Mouse (Mus musculus): ENCODE measurements around the gene Fgf2. TPM values are rescaled to one million over a fixed set of nuclear protein-coding genes. Genes with fewer than 3 reads are reported as not detected.
A peak's percentile ranks its signal among the peaks of the same experiment; 100 is the strongest.

Gene Fgf2
- total and polyA plus RNA-seq, 3 experiments = 0.95 to 6.8 (median 3.9) TPM

- no peaks in the 10 kb centered on the region for H3K36me3 ChIP-seq (replicated peaks)
- peaks cover 65% of the 10 kb centered on the region for H3K4me1 ChIP-seq (ENCODE audit: insufficient read depth, low read depth, low read length)
- H3K27me3 ChIP-seq (ENCODE audit: insufficient read depth, low read length) = no peaks in the 10 kb centered on the region
- TF ChIP-seq GATA2 (IDR thresholded peaks at IDR 0.05; ENCODE audit: borderline replicate concordance, low read depth, low read length) (no peak), GATA1 (IDR thresholded peaks at IDR 0.05; ENCODE audit: borderline replicate concordance, low read length) (no peak), POLR2AphosphoS5 (IDR thresholded peaks at IDR 0.05; ENCODE audit: insufficient replicate concordance, low read depth, low read length) (no peak), TAL1 (conservative IDR thresholded peaks at IDR 0.05; ENCODE audit: low read depth, low read length) (no peak)
- H3K4me3 ChIP-seq (ENCODE audit: low read depth, low read length) = no peak overlapping the region
- no peaks in the 10 kb centered on the region for H3K9me3 ChIP-seq (replicated peaks)
- DNase-seq (ENCODE audit: low spot score) (no peak), ATAC-seq (ENCODE audit: extremely low read depth, insufficient number of reproducible peaks, low FRiP score, poor library complexity, severe bottlenecking) (no peak)
Measured at GRCm38 (mm10) chr3:37328489-37328888, 19.7 kb upstream of the Fgf2 start.

DNA sequence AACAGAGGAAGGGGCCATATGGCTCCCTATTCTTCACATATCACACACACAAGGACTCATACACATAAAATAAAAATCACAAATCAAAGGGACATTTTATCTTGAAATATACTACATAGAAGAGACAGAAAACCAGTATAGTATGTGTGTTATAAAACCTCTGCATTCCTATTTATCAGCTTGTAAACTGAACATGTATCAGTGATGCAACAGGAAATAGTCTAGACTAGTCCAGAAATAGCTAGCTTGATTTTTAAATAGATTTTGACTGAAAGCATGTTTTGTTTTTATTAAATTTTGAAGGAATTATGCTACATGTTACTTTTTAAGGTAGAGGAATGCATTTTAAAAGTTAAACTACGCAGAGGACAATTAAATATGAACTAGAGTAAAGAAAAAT, 18.2 kb upstream of the Fgf2 start:
- Histone ChIP-seq H3K9me3 (replicated peaks) (no peaks in the 10 kb centered on the region), H3K4me1 (ENCODE audit: insufficient read depth, low read depth, low read length) (peaks cover 65% of the 10 kb centered on the region), H3K27me3 (ENCODE audit: insufficient read depth, low read length) (no peaks in the 10 kb centered on the region), H3K36me3 (replicated peaks) (no peaks in the 10 kb centered on the region), H3K4me3 (ENCODE audit: low read depth, low read length) (no peak overlapping the region)
- no peak for TF ChIP-seq POLR2AphosphoS5 (IDR thresholded peaks at IDR 0.05; ENCODE audit: insufficient replicate concordance, low read depth, low read length)
- no peak for DNase-seq (ENCODE audit: low spot score)
- no peak for ATAC-seq (ENCODE audit: extremely low read depth, insufficient number of reproducible peaks, low FRiP score, poor library complexity, severe bottlenecking)

DNA sequence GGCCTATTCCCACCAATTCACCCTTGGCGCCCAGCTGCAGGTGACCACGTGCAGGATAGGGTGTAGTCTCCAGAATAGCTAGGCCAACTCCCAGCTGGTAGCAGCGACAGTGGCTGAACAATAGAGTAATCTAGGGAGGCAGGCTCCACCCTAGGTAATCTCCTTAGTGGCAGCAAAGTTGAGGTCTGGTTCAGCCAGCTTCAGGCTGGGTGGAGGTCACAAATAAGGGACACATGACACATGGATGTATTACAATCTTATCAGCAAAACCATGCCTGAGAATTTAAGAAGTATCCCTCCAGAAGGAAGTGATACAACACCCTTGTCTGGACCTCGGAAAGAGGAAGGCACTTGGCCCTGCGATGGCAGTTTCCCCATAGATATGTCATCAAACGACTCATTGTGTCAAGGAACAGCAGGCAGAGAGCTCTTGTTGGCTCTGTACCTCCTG, 16.1 kb upstream of the Fgf2 start:
- Histone ChIP-seq H3K4me3 (ENCODE audit: low read depth, low read length) (no peak overlapping the region; the same call in 1 of the 2 replicates), H3K36me3 (replicated peaks) (no peaks in the 10 kb centered on the region), H3K9me3 (replicated peaks) (no peaks in the 10 kb centered on the region), H3K4me1 (ENCODE audit: insufficient read depth, low read depth, low read length) (peaks cover 51% of the 10 kb centered on the region), H3K27me3 (ENCODE audit: insufficient read depth, low read length) (no peaks in the 10 kb centered on the region)
- DNase-seq (ENCODE audit: low spot score) (peak; percentile 53), ATAC-seq (ENCODE audit: extremely low read depth, insufficient number of reproducible peaks, low FRiP score, poor library complexity, severe bottlenecking) (peak; percentile 98)
- peak; percentile 80 for TF ChIP-seq TAL1 (conservative IDR thresholded peaks at IDR 0.05; ENCODE audit: low read depth, low read length)
- no peak for TF ChIP-seq GATA1 (IDR thresholded peaks at IDR 0.05; ENCODE audit: borderline replicate concordance, low read length)
- no peak for TF ChIP-seq POLR2AphosphoS5 (IDR thresholded peaks at IDR 0.05; ENCODE audit: insufficient replicate concordance, low read depth, low read length)
- no peak for TF ChIP-seq GATA2 (IDR thresholded peaks at IDR 0.05; ENCODE audit: borderline replicate concordance, low read depth, low read length)

GRCm38 (mm10) chr3:37334053-37334452, 14.1 kb upstream of the Fgf2 start:
- no peak overlapping the region for H3K4me3 ChIP-seq (ENCODE audit: low read depth, low read length)
- ATAC-seq (ENCODE audit: extremely low read depth, insufficient number of reproducible peaks, low FRiP score, poor library complexity, severe bottlenecking) = no peak
- no peaks in the 10 kb centered on the region for H3K27me3 ChIP-seq (ENCODE audit: insufficient read depth, low read length)
- H3K36me3 ChIP-seq (replicated peaks) = no peaks in the 10 kb centered on the region
- H3K9me3 ChIP-seq (replicated peaks) = no peaks in the 10 kb centered on the region
- peaks cover 38% of the 10 kb centered on the region for H3K4me1 ChIP-seq (ENCODE audit: insufficient read depth, low read depth, low read length)
- no peak for TF ChIP-seq GATA2 (IDR thresholded peaks at IDR 0.05; ENCODE audit: borderline replicate concordance, low read depth, low read length)
- TF ChIP-seq POLR2AphosphoS5 (IDR thresholded peaks at IDR 0.05; ENCODE audit: insufficient replicate concordance, low read depth, low read length) = no peak
- no peak for TF ChIP-seq GATA1 (IDR thresholded peaks at IDR 0.05; ENCODE audit: borderline replicate concordance, low read length)
- TF ChIP-seq TAL1 (conservative IDR thresholded peaks at IDR 0.05; ENCODE audit: low read depth, low read length) = no peak
- no peak for TF ChIP-seq CTCF (IDR thresholded peaks at IDR 0.05; ENCODE audit: low read depth, low read length)
- no peak for DNase-seq (ENCODE audit: low spot score)

DNA sequence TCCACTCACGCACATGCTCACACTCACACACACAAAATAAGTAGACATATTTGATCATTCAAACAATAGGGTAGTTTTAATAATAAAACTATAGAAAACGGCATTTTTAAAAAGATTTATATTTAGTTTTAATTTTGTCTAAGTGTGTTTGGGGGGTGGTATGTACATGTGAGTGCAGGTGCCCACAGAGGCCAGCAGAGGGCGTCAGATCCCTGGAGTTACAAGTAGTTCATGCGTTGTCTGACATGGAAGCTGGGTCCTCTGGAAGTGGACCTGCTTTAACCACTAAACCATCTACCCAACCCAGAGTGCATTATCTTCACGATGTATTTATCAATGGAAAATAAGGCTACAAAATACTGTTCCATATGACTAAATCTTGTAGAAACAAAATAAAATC, 7.0 kb upstream of the Fgf2 start:
- ATAC-seq (ENCODE audit: extremely low read depth, insufficient number of reproducible peaks, low FRiP score, poor library complexity, severe bottlenecking) = no peak

GRCm38 (mm10) chr3:37342811-37343210, 5.3 kb upstream of the Fgf2 start:
- ATAC-seq (ENCODE audit: extremely low read depth, insufficient number of reproducible peaks, low FRiP score, poor library complexity, severe bottlenecking) (no peak), DNase-seq (ENCODE audit: low spot score) (no peak)
- no peak for TF ChIP-seq GATA1 (IDR thresholded peaks at IDR 0.05; ENCODE audit: borderline replicate concordance, low read length)
- H3K4me3 ChIP-seq (ENCODE audit: low read depth, low read length) = no peak overlapping the region
- peaks cover 4% of the 10 kb centered on the region; the same call in 1 of the 2 replicates for H3K27me3 ChIP-seq (ENCODE audit: insufficient read depth, low read length)
- no peaks in the 10 kb centered on the region for H3K9me3 ChIP-seq (replicated peaks)
- no peaks in the 10 kb centered on the region for H3K36me3 ChIP-seq (replicated peaks)
- H3K4me1 ChIP-seq (ENCODE audit: insufficient read depth, low read depth, low read length) = peaks cover 33% of the 10 kb centered on the region

More for the DNA sequence above, 7.0 kb upstream of the Fgf2 start:
- Histone ChIP-seq H3K4me1 (ENCODE audit: insufficient read depth, low read depth, low read length) (peaks cover 23% of the 10 kb centered on the region), H3K4me3 (ENCODE audit: low read depth, low read length) (no peak overlapping the region), H3K27me3 (ENCODE audit: insufficient read depth, low read length) (peaks cover 4% of the 10 kb centered on the region; the same call in 1 of the 2 replicates), H3K9me3 (replicated peaks) (no peaks in the 10 kb centered on the region), H3K36me3 (replicated peaks) (no peaks in the 10 kb centered on the region)
- DNase-seq (ENCODE audit: low spot score) = no peak
- peak; percentile 35; the same call in 1 of the 2 replicates for TF ChIP-seq CTCF (IDR thresholded peaks at IDR 0.05; ENCODE audit: low read depth, low read length)
- no peak for TF ChIP-seq TAL1 (conservative IDR thresholded peaks at IDR 0.05; ENCODE audit: low read depth, low read length)

GRCm38 (mm10) chr3:37347671-37348070, 475 bp upstream of the Fgf2 start:
- peaks cover 65% of the 10 kb centered on the region for H3K4me1 ChIP-seq (ENCODE audit: insufficient read depth, low read depth, low read length)
- H3K9me3 ChIP-seq (replicated peaks) = peaks cover 4% of the 10 kb centered on the region; the same call in 1 of the 2 replicates
- no peaks in the 10 kb centered on the region for H3K36me3 ChIP-seq (replicated peaks)
- ATAC-seq (ENCODE audit: extremely low read depth, insufficient number of reproducible peaks, low FRiP score, poor library complexity, severe bottlenecking) (no peak), DNase-seq (ENCODE audit: low spot score) (no peak)
- TF ChIP-seq POLR2AphosphoS5 (IDR thresholded peaks at IDR 0.05; ENCODE audit: insufficient replicate concordance, low read depth, low read length) = no peak
- peaks cover 7% of the 10 kb centered on the region; the same call in 1 of the 2 replicates for H3K27me3 ChIP-seq (ENCODE audit: insufficient read depth, low read length)
- no peak overlapping the region; the same call in 1 of the 2 replicates for H3K4me3 ChIP-seq (ENCODE audit: low read depth, low read length)

Data from G1E (cell line).